Mouse (Mus musculus): ENCODE data around the gene Amz1.

The Amz1 gene

DNA sequence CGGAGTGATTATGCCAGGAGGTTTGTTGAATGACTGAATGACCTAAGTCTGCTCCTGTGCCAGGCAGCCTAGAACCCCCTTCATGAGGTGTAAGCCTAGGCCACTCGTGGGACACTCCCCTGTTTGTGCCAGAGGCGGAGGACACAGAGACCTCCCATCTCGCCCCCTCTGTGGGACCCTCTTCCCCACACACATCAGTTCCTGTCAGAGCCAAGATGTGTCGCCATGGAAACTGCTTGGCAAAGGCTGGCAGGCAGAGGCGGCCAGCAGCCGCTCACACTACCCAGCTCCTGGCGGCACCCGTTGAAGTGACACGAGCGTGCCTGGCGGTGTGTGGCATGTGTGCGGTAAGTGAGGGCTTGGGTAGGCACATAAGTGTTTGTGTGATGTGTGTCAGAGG lies at the start of gene Amz1:
TSS of gene Amz1 (plus strand) at position 306 of the 400 bp plus-strand sequence.
- no peak for DNase-seq

DNA sequence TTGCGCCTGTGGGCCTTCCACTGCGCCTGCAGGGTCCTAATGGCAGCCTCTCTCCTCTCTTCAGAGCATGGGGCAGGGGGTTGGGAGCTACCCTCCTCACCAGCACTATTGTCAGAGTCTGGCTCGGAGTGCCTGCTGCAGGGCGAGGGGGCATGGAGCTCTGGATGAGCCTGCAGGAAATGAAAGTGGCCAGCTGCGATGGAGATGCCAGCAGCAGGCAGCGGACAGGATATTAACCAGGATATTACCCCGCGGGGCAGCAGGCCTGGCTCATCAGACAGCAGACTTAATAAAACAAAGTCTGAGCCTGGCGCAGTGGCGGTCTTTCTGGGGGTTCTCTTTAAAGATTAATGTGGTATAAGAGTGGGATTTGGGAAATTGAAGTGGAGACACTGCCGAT lies 48.8 kb upstream of the Amz1 start:
- DNase-seq = no peak

GRCm38 (mm10) chr5:140675640-140676039 lies 48.3 kb upstream of the Amz1 start:
- no peak for DNase-seq

DNA sequence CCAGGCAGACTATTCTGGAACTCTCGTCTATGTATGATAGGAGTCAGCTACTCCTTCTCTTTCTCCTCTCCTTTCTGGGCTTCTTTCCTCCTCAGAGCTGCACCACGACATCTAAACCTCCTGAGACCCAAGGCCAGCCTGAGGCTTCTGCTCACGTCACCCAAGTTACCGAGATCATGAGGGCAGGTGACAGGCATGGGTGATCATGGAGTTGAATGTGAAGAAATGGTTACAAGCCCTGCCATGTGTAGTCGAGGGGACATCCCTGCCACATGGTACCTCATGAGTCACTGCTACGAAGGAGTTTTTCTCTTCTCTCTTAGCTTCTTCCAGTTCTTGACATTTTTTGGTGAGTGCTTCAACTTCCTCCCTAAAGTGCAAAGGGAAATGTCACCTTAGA lies 46.8 kb upstream of the Amz1 start:
- no peak for DNase-seq

DNA sequence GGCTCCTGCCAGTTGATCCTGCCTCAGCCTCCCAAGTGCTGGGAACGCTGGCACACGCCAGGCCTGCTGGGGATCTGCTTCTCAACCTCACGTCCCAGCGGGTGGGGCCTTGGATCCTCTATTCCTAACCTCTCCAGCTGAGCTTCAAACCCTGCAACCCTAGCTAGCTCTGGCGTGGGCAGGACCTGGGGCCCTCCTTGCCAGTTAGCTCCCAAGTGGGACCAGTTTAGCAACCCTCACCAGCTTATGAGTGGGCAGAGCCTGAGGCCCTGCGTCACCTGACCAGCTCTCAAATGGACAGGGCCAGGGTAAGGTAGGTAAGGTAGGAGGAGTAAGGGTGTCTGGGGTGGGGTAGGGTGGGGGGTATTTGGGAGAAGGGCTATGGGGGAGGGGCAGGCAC lies 43.9 kb upstream of the Amz1 start:
- DNase-seq = no peak

DNA sequence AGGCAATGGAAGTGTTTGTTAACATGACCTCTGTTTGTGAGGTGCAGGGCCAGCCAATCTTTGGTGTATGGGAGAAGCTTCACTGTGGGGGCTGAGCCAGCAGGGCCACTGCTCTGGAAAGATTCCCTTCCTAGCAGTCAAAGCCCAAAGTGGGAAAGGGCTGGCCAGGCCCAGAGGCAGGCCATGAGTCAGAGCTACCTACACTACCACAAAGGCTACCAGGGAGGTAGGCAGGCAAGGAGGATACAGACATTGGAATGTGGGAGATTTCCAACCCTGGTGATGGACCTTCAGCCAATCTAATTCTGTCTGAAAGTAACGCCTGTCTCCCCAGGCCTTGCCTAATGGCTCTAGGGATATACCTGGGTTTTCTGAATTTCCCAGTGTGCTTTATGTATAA lies 43.0 kb upstream of the Amz1 start:
- no peak for DNase-seq

DNA sequence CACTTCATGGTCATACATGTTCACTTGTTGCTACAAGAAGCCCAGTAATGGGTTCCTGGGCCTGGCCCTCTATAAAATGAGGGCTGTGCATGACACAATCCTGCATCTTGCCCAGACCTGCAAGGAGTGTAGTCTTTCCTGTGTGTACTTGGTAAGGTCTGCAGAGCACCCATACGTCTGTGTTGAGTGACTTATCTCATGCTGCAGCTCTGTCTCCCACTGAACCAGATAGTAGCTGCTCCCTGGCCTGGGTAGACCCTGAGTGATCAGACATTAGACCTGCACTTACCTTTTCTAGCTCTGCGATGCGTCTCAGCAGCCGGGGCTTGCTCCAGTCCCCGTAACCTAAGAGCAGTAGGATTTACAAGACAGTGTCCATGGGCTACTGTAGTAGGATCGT lies 41.8 kb upstream of the Amz1 start:
- no peak for DNase-seq

- peak; percentile 13 for DNase-seq
These were observed 39.4 kb upstream of the Amz1 start for GRCm38 (mm10) chr5:140684343-140685148.

DNA sequence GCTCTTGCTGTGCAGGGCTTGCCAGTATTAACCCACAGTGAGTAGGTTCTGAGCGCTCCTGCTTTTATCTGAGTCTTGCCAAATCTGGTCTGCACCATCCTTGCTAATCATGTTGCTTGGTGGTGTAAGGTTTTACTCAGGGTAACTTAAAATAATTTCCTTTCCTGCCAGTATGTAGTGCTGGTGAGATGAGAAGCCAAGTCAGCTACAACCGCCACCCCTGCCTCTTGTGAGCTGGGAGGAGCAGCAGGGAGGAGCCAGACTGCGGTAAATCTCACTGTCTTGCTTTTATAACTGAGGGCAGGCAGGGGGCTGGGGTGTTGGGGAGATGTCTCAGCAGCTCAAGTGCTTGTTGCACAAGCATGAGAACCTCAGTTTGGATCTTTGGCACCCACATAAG lies 35.5 kb upstream of the Amz1 start:
- DNase-seq = no peak

DNA sequence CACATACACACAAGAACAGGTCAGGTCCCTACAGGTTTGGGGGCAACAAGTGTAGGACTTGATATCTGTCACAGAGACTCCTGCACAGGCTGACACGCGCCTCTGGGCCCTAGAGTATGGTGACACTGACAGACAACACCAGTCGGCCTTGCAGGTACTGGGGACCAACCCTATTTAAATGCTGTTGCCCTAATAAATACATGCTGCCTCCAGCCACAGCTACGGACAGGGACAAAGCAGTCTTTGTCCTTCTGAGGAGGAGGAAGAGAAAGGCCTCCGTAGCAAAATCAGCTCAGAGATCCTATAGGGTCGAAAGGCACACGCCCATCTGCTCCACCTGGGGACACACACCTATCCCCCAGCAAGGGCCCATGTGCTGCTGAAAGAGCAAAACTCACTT lies 27.9 kb upstream of the Amz1 start:
- no peak for DNase-seq

- DNase-seq = peak; percentile 76
These were observed 24.2 kb upstream of the Amz1 start for GRCm38 (mm10) chr5:140699776-140700175.

GRCm38 (mm10) chr5:140701661-140702060 lies 22.3 kb upstream of the Amz1 start:
- no peak for DNase-seq

DNA sequence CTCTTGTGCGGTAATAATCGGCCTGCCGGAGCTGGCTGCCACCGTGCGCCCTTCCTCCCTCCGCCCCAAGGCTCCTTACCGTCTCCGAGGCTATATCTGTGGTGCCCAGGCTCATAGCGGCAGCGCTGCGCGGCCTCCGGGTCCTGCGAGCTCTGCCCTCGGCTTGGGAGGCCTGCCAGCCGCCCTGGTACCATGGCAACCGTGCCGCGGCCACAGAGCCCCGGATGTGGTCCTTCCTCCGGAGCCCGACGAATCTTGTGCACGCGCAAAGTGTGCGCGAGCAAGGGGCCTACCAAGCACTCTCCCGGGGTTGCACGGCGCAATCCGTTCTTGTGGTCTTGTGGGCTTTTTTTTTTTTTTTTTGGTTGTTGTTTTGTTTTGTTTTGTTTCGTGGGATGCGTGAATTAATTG lies 21.8 kb upstream of the Amz1 start, which contains the start of gene Iqce:
TSS of gene Iqce (minus strand) at position 276 of the 411 bp plus-strand sequence.
- DNase-seq = peak; percentile 94

GRCm38 (mm10) chr5:140702618-140703175 lies 21.2 kb upstream of the Amz1 start:
- peak; percentile 31 for DNase-seq

DNA sequence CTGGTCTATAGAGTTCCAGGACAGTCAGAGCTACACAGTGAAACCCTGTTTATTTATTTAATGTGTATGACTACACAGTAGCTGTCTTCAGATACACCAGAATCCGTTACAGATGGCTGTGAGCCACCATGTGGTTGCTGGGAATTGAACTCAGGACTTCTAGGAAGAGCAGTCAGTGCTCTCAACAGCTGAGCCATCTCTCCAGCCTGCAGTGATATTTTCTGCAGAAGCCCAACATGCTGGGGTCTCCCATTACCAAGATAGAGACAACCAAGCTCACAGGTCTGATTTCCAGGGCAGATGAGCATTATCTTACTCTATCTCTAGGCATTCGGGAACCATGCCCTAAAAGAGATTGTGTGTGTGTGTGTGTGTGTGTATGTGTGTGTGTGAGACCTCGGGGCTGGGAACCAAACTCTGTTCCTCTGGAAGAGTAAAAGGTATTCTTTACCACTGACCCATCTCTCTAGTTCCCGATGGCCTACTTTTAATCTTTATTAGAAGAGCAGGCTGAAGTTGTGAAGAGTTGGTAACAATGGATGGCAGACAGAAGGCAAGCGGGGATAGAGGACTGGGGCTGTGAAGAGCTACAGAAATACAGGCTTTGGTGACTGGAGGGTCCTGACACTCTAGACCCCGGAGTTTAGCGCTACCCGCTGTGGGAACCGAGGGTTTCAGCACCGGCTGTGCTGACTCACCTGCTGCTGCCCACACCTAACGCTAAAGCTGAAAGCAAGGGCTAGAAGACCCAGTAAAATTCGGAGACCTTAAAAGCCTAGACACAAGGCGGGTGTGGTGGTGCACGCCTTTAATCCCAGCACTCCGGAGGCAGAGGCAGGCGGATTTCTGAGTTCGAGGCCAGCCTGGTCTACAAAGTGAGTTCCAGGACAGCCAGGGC lies 20.2 kb upstream of the Amz1 start:
- peak; percentile 15 for DNase-seq

- DNase-seq = peak; percentile 100
These were observed 19.3 kb upstream of the Amz1 start, which contains the start of gene Brat1 for GRCm38 (mm10) chr5:140704378-140705251. TSS of gene Brat1 (plus strand) at chr5:140705011.

DNA sequence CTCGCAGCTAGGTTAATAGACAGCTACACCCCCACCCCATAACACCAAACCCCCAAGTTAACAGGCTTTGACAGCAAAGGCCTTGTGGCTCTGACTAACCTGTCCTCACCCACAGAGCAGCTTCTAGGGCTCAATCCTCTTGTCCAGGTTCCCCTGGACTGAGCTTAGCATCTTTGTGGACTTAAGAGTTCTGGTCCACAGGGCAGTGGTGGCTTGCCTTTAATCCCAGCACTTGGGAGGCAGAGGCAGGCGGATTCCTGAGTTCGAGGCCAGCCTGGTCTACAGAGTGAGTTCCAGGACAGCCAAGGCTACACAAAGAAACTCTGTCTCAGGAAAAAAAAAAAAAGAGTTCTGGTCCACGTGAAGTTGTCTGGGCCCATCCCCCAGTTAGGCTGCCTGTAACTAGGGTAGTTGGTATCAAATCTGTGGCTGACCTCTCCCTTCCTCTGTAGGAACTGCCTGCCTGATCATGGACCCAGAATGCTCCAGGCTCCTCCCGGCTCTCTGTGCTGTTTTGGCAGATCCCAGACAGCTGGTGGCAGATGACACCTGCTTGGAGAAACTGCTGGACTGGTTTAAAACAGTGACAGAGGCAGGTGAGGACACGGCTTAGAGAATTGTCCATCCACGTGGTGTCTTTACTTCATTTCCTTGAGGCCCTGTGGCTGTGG lies 18.3 kb upstream of the Amz1 start:
- peak; percentile 37 for DNase-seq

- DNase-seq = no peak
These were observed 13.6 kb upstream of the Amz1 start for GRCm38 (mm10) chr5:140710315-140710714.

DNA sequence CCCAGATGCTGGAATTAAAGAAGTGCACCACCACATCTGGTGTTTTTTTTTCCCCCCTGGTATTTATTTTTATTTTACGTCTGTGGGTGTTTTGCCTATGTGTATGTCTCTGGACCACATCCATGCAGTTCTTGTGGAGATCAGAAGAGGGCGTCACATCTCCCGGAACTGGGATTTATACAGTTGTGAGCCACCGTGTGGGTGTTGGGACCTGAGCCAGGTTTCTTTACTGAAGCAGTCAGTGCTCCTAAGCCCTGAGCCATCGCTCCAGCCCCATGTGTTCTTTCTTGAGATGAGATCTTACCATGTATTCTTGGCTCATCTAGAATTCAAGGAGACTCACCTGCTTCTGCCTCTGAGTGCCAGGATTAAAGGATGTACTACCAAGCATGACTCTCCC lies 12.9 kb upstream of the Amz1 start:
- no peak for DNase-seq

DNA sequence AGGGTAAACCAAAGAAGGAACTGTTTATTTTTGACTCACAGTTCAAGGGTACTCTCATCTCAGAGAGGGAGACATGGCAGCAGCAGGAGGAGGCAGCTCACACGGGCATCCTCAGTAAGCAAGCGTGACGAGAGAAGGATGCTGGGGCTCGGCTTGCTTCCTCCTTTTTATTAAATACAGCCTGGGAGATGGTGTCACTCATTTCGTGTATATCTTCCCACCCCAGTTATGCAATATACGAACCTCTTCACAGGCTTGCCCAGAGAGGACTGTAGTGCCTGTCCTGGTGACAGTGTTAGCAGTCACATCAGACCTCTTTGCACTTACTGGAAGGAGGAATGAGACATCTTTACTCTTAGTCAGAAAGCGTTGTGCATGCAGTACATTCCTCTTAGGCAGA lies 3.2 kb upstream of the Amz1 start:
- no peak for DNase-seq

- DNase-seq = no peak
These were observed 1.8 kb upstream of the Amz1 start for GRCm38 (mm10) chr5:140722121-140722520.
